Mouse (Mus musculus): ENCODE measurements around the gene Cog7. TPM values are rescaled to one million over a fixed set of nuclear protein-coding genes. Genes with fewer than 3 reads are reported as not detected.

Cog7 gene
- polyA plus RNA-seq, 1 experiment = 15.2 TPM

DNA sequence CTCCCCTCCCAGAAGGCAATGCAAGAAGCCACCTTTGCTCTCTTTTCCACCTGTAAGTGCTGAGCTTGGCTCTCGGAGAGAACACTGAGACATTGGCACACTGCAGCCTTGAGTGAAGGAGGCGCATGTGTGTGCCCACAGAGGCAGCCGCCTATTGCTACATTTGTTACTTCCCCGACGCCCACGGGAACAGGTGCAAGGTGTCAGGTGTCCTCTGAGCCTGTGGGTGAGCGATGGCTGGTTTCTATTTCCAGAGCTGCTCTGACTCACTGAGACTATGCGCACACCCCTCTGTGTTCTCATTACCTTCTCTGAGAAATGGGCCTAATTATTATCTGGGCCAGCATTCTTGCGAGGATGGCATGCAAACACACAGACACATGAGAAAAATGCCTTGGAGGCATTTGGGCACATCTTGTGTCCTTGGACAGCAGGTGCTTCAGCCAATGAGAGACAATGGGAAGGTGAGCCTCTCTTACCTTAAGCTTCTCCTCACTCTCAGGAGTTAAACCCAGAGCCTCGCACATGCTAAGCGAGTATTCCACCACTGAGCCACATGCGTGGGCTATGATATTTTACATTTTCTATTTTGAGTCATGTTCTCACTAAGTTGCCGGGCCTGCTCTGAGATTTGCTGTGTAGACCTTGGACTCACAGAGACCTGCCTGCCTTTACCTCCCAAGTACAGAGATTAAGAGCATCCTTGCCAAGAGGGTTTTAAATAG, 90.7 kb downstream of the Cog7 start:
- Histone ChIP-seq H3K36me3 (ENCODE audit: control insufficient read depth, insufficient read depth) (no peaks in the 10 kb centered on the region), H3K79me2 (ENCODE audit: control insufficient read depth, insufficient read depth) (no peaks in the 10 kb centered on the region), H3K4me3 (no peak overlapping the region), H3K4me2 (ENCODE audit: low read depth) (peak overlapping the region; percentile 42), H3ac (ENCODE audit: control insufficient read depth, insufficient read length) (no peak overlapping the region), H3K27me3 (ENCODE audit: control insufficient read depth, insufficient read depth, insufficient read length) (no peaks in the 10 kb centered on the region)
- TF ChIP-seq MYOD1 (IDR thresholded peaks at IDR 0.05; ENCODE audit: control insufficient read depth in 1 of 3, insufficient read length in 2 of 3, low read depth in 2 of 3) (peak; percentile 60 to 99 (median 98)), USF1 (IDR thresholded peaks at IDR 0.05; ENCODE audit: low read depth) (no peak), SRF (IDR thresholded peaks at IDR 0.05; ENCODE audit: control insufficient read depth, insufficient read length, low read depth) (no peak), POLR2AphosphoS2 (IDR thresholded peaks at IDR 0.05; ENCODE audit: insufficient read length, low read depth) (no peak), MYOG (IDR thresholded peaks at IDR 0.05; ENCODE audit: control insufficient read depth in 1 of 3, insufficient read depth in 1 of 3, insufficient read length in 2 of 3, low read depth in 2 of 3) (peak; percentile 53 to 100 (median 97)), CEBPB (IDR thresholded peaks at IDR 0.05; ENCODE audit: insufficient read depth, poor library complexity, severe bottlenecking) (0 out of 2 replicates have a peak, but pooled peaks have one; percentile 5), POLR2A (IDR thresholded peaks at IDR 0.05; ENCODE audit: insufficient read length, low read depth) (no peak), REST (IDR thresholded peaks at IDR 0.05; ENCODE audit: insufficient read depth, insufficient read length) (no peak), TCF12 (IDR thresholded peaks at IDR 0.05; ENCODE audit: insufficient read depth, poor library complexity, severe bottlenecking) (peak; percentile 89), E2F4 (IDR thresholded peaks at IDR 0.05; ENCODE audit: insufficient read depth) (no peak), TCF3 (IDR thresholded peaks at IDR 0.05; ENCODE audit: insufficient read length, low read depth) (peak; percentile 91), MAX (IDR thresholded peaks at IDR 0.05; ENCODE audit: low read depth) (no peak)

DNA sequence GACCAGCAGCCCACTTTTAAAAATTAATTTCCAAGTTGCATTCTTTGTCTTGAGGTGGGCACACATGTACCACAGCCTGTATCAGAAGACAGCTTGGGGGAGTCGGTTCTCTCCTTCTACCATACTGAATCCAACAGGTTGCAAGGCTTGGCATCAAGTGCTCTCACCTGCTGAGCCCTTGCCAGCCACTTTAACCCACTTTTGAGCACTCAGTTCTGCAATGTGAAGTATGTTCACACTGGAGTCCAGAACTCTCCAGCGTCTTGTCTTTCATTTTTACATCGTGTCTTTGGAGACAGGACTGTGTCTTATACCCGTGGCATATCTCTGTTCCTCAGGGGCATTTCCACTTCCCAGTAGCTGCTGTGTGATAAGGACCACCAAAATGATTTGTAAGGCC, 101.3 kb downstream of the Cog7 start:
- H3K4me2 ChIP-seq (ENCODE audit: low read depth) = no peak overlapping the region
- no peaks in the 10 kb centered on the region for H3K36me3 ChIP-seq (ENCODE audit: control insufficient read depth, insufficient read depth)
- TF ChIP-seq USF1 (IDR thresholded peaks at IDR 0.05; ENCODE audit: low read depth) (no peak), TCF3 (IDR thresholded peaks at IDR 0.05; ENCODE audit: insufficient read length, low read depth) (no peak), MYOG (IDR thresholded peaks at IDR 0.05; ENCODE audit: control insufficient read depth in 1 of 3, insufficient read depth in 1 of 3, insufficient read length in 2 of 3, low read depth in 2 of 3) (no peak), TCF12 (IDR thresholded peaks at IDR 0.05; ENCODE audit: insufficient read depth, poor library complexity, severe bottlenecking) (no peak), POLR2A (IDR thresholded peaks at IDR 0.05; ENCODE audit: insufficient read length, low read depth) (no peak), CEBPB (IDR thresholded peaks at IDR 0.05; ENCODE audit: insufficient read depth, poor library complexity, severe bottlenecking) (no peak), MYOD1 (IDR thresholded peaks at IDR 0.05; ENCODE audit: control insufficient read depth in 1 of 3, insufficient read length in 2 of 3, low read depth in 2 of 3) (no peak), POLR2AphosphoS2 (IDR thresholded peaks at IDR 0.05; ENCODE audit: insufficient read length, low read depth) (no peak), E2F4 (IDR thresholded peaks at IDR 0.05; ENCODE audit: insufficient read depth) (no peak), REST (IDR thresholded peaks at IDR 0.05; ENCODE audit: insufficient read depth, insufficient read length) (no peak), SRF (IDR thresholded peaks at IDR 0.05; ENCODE audit: control insufficient read depth, insufficient read length, low read depth) (no peak)
- no peaks in the 10 kb centered on the region for H3K79me2 ChIP-seq (ENCODE audit: control insufficient read depth, insufficient read depth)
- H3ac ChIP-seq (ENCODE audit: control insufficient read depth, insufficient read length) = no peak overlapping the region
- H3K4me3 ChIP-seq = no peak overlapping the region
- H3K27me3 ChIP-seq (ENCODE audit: control insufficient read depth, insufficient read depth, insufficient read length) = peaks cover 8% of the 10 kb centered on the region

DNA sequence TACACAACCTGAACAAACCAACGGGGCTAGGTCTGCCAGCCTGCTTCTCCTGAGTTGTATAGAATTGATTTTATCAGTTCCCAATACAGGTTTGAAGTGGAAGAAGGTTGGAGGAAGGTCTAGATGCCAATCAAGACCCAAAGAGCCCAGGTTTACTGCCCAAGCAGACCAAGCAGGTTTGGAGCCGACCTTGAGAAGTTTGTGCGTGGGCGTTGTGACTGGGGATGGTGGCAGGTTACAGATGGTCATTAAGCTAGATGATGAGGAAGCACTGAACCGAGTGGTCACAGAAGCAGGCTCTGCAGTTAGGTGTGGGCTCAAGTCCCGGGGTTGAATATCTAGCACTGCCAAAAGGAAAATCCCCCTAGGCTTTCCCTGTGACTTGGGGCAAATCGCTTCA, 106.7 kb downstream of the Cog7 start:
- Histone ChIP-seq H3K4me3 (no peak overlapping the region), H3K79me2 (ENCODE audit: control insufficient read depth, insufficient read depth) (no peaks in the 10 kb centered on the region), H3K4me2 (ENCODE audit: low read depth) (no peak overlapping the region), H3K36me3 (ENCODE audit: control insufficient read depth, insufficient read depth) (no peaks in the 10 kb centered on the region), H3K27me3 (ENCODE audit: control insufficient read depth, insufficient read depth, insufficient read length) (peaks cover 33% of the 10 kb centered on the region), H3ac (ENCODE audit: control insufficient read depth, insufficient read length) (no peak overlapping the region)
- TF ChIP-seq MYOG (IDR thresholded peaks at IDR 0.05; ENCODE audit: control insufficient read depth in 1 of 3, insufficient read depth in 1 of 3, insufficient read length in 2 of 3, low read depth in 2 of 3) = no peak
- no peak for TF ChIP-seq TCF3 (IDR thresholded peaks at IDR 0.05; ENCODE audit: insufficient read length, low read depth)
- no peak for TF ChIP-seq SRF (IDR thresholded peaks at IDR 0.05; ENCODE audit: control insufficient read depth, insufficient read length, low read depth)
- no peak for TF ChIP-seq MAX (IDR thresholded peaks at IDR 0.05; ENCODE audit: low read depth)
- no peak for TF ChIP-seq MYOD1 (IDR thresholded peaks at IDR 0.05; ENCODE audit: control insufficient read depth in 1 of 3, insufficient read length in 2 of 3, low read depth in 2 of 3)
- no peak for TF ChIP-seq POLR2A (IDR thresholded peaks at IDR 0.05; ENCODE audit: insufficient read length, low read depth)
- TF ChIP-seq E2F4 (IDR thresholded peaks at IDR 0.05; ENCODE audit: insufficient read depth) = no peak
- no peak for TF ChIP-seq TCF12 (IDR thresholded peaks at IDR 0.05; ENCODE audit: insufficient read depth, poor library complexity, severe bottlenecking)
- TF ChIP-seq REST (IDR thresholded peaks at IDR 0.05; ENCODE audit: insufficient read depth, insufficient read length) = no peak
- TF ChIP-seq USF1 (IDR thresholded peaks at IDR 0.05; ENCODE audit: low read depth) = no peak

DNA sequence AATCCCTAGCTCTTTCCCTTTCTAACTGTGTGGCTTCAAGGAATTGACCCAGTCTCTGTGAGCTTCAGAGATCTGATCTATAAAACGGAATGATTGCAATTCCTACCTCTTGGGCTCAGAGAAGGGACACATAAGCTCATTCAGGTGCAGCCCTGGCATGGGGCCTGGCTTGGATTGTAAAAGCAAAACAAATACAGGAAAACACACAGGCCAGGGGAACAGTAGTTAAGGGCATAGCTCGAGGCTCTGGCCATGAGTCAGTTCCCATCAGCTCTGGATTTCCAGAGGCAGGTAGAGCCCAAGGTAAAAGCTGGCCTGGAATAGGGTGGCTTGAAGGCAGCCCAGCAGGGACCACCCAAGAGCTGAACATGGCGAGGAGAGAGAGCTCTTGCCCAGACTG, 107.5 kb downstream of the Cog7 start:
- Histone ChIP-seq H3ac (ENCODE audit: control insufficient read depth, insufficient read length) (no peak overlapping the region), H3K4me3 (no peak overlapping the region), H3K4me2 (ENCODE audit: low read depth) (no peak overlapping the region), H3K36me3 (ENCODE audit: control insufficient read depth, insufficient read depth) (no peaks in the 10 kb centered on the region), H3K27me3 (ENCODE audit: control insufficient read depth, insufficient read depth, insufficient read length) (peaks cover 33% of the 10 kb centered on the region), H3K79me2 (ENCODE audit: control insufficient read depth, insufficient read depth) (no peaks in the 10 kb centered on the region)
- TF ChIP-seq MYOG (IDR thresholded peaks at IDR 0.05; ENCODE audit: control insufficient read depth in 1 of 3, insufficient read depth in 1 of 3, insufficient read length in 2 of 3, low read depth in 2 of 3) (no peak), USF1 (IDR thresholded peaks at IDR 0.05; ENCODE audit: low read depth) (no peak), POLR2AphosphoS2 (IDR thresholded peaks at IDR 0.05; ENCODE audit: insufficient read length, low read depth) (no peak), MYOD1 (IDR thresholded peaks at IDR 0.05; ENCODE audit: control insufficient read depth in 1 of 3, insufficient read length in 2 of 3, low read depth in 2 of 3) (no peak), E2F4 (IDR thresholded peaks at IDR 0.05; ENCODE audit: insufficient read depth) (no peak), REST (IDR thresholded peaks at IDR 0.05; ENCODE audit: insufficient read depth, insufficient read length) (no peak), MAX (IDR thresholded peaks at IDR 0.05; ENCODE audit: low read depth) (no peak), TCF3 (IDR thresholded peaks at IDR 0.05; ENCODE audit: insufficient read length, low read depth) (no peak), SRF (IDR thresholded peaks at IDR 0.05; ENCODE audit: control insufficient read depth, insufficient read length, low read depth) (no peak), POLR2A (IDR thresholded peaks at IDR 0.05; ENCODE audit: insufficient read length, low read depth) (no peak), TCF12 (IDR thresholded peaks at IDR 0.05; ENCODE audit: insufficient read depth, poor library complexity, severe bottlenecking) (no peak), CEBPB (IDR thresholded peaks at IDR 0.05; ENCODE audit: insufficient read depth, poor library complexity, severe bottlenecking) (no peak)

Measured in myocyte (in vitro differentiated cells).